Mouse (Mus musculus) ES-Bruce4 (cell line): ENCODE data around the gene Ssc5d.

Experiments
- CTCF ChIP-seq: IDR thresholded peaks from one replicate; pipeline ENCODE4 v1.8.1; 2011; ENCODE audit warnings: low read depth, low read length
- EP300 ChIP-seq: IDR thresholded peaks from 2 replicates; pipeline ENCODE4 v1.6.1; 2011; ENCODE audit warnings: low read depth, low read length; ENCODE audit not compliant: insufficient read depth
- POLR2A ChIP-seq: IDR thresholded peaks from one replicate; pipeline ENCODE4 v1.8.1; 2011; ENCODE audit warnings: low read length; ENCODE audit not compliant: insufficient read depth

- TF ChIP-seq CTCF (no peak), EP300 (no peak), POLR2A (no peak)
These were observed 5.6 kb upstream of the Ssc5d start for GRCm38 (mm10) chr7:4919971-4920370.
